Mouse (Mus musculus) forebrain, embryonic 15.5 days (tissue): ENCODE data around the gene Tmem131l. TPM values are rescaled to one million over a fixed set of nuclear protein-coding genes. Genes with fewer than 3 reads are reported as not detected.

Experiments
- ATAC-seq: fragments of 200-750 bp; cut with Nextera tagmentation; replicated peaks from 2 replicates; pipeline ENCODE4 v1.8.0; 2017; ENCODE audit warnings: mild to moderate bottlenecking, moderate TSS enrichment, moderate library complexity
- H3K27ac ChIP-seq: fragments of 300-500 bp; sonication (generic); replicated peaks from 2 replicates; pipeline ENCODE4 v1.5.1; 2015; ENCODE audit warnings: mild to moderate bottlenecking, inconsistent platforms
- H3K27me3 ChIP-seq: fragments of 300-500 bp; sonication (generic); 2 replicates; pipeline ENCODE4 v1.6.1; 2015; ENCODE audit warnings: inconsistent platforms
- H3K36me3 ChIP-seq: fragments of 300-500 bp; sonication (generic); 2 replicates; pipeline ENCODE4 v1.6.1; 2015; ENCODE audit warnings: mild to moderate bottlenecking, inconsistent platforms
- H3K4me1 ChIP-seq: fragments of 300-500 bp; sonication (generic); 2 replicates; pipeline ENCODE4 v1.6.1; 2015; ENCODE audit warnings: inconsistent platforms
- H3K4me2 ChIP-seq: fragments of 300-500 bp; sonication (generic); replicated peaks from 2 replicates; pipeline ENCODE4 v1.6.1; 2015; ENCODE audit warnings: mild to moderate bottlenecking, inconsistent platforms
- H3K4me3 ChIP-seq: fragments of 300-500 bp; sonication (generic); 2 replicates; pipeline ENCODE4 v1.5.1; 2015; ENCODE audit warnings: mild to moderate bottlenecking, inconsistent platforms
- H3K9ac ChIP-seq: fragments of 300-500 bp; sonication (generic); replicated peaks from 2 replicates; pipeline ENCODE4 v1.6.1; 2015; ENCODE audit warnings: mild to moderate bottlenecking, inconsistent platforms
- H3K9me3 ChIP-seq: fragments of 300-500 bp; sonication (generic); 2 replicates; pipeline ENCODE4 v1.6.1; 2016; ENCODE audit warnings: inconsistent platforms
- WGBS: fragments of 180-500 bp; shearing (Covaris S2); methylation state at CpG from one replicate; pipeline ENCODE4 v1.1.7; 2015; ENCODE audit warnings: mixed read lengths; 5-methylcytosine and 5-hydroxymethylcytosine counted together
- polyA plus RNA-seq: library from polyadenylated mRNA; unstranded; fragments of >200 nt; fragmentation: Nextera tagmentation; extraction: Ambion mirVana; gene quantifications from 2 replicates; pipeline ENCODE4 v1.2.1, GENCODE M21; 2015

Tmem131l gene
- polyA plus RNA-seq, 1 experiment from 2014 or later, result 130 TPM

- ATAC-seq, result no peak
- no peak overlapping the region for H3K27ac ChIP-seq
- 76% methylated on average over 11 of the region's 11 CpGs for WGBS
- H3K4me1 ChIP-seq, result no peaks in the 10 kb centered on the region
- no peak overlapping the region for H3K4me2 ChIP-seq
- H3K9me3 ChIP-seq, result no peaks in the 10 kb centered on the region
- no peak overlapping the region for H3K4me3 ChIP-seq
- no peaks in the 10 kb centered on the region for H3K27me3 ChIP-seq
- no peak overlapping the region for H3K9ac ChIP-seq
- peaks cover 92% of the 10 kb centered on the region for H3K36me3 ChIP-seq
Measured at GRCm38 (mm10) chr3:83915768-83916496, 124.0 kb downstream of the Tmem131l start.

- Histone ChIP-seq H3K27me3 (no peaks in the 10 kb centered on the region), H3K4me2 (no peak overlapping the region), H3K4me3 (no peak overlapping the region), H3K9me3 (no peaks in the 10 kb centered on the region), H3K27ac (no peak overlapping the region), H3K36me3 (peaks cover 92% of the 10 kb centered on the region), H3K4me1 (no peaks in the 10 kb centered on the region), H3K9ac (no peak overlapping the region)
- WGBS, result 88% methylated on average over 3 of the region's 3 CpGs
- ATAC-seq, result no peak
Measured at GRCm38 (mm10) chr3:83915102-83915501, 124.9 kb downstream of the Tmem131l start.

- Histone ChIP-seq H3K4me2 (no peak overlapping the region), H3K27me3 (no peaks in the 10 kb centered on the region), H3K4me3 (no peak overlapping the region), H3K36me3 (peaks cover 82% of the 10 kb centered on the region), H3K9ac (no peak overlapping the region), H3K27ac (no peak overlapping the region), H3K4me1 (no peaks in the 10 kb centered on the region), H3K9me3 (no peaks in the 10 kb centered on the region)
- 92% methylated on average over 5 of the region's 5 CpGs for WGBS
- no peak for ATAC-seq
Measured at GRCm38 (mm10) chr3:83910707-83911106, 129.3 kb downstream of the Tmem131l start.

- Histone ChIP-seq H3K4me1 (0 out of 2 replicates have a peak, but pooled peaks cover 5% of the 10 kb centered on the region), H3K9me3 (no peaks in the 10 kb centered on the region), H3K27ac (no peak overlapping the region), H3K4me3 (no peak overlapping the region), H3K36me3 (peaks cover 85% of the 10 kb centered on the region), H3K9ac (no peak overlapping the region), H3K27me3 (no peaks in the 10 kb centered on the region), H3K4me2 (no peak overlapping the region)
- 96% methylated on average over 9 of the region's 9 CpGs for whole genome bisulfite sequencing
- no peak for ATAC-seq
Measured at GRCm38 (mm10) chr3:83906185-83906584, 133.8 kb downstream of the Tmem131l start.

- Histone ChIP-seq H3K9me3 (no peaks in the 10 kb centered on the region), H3K4me3 (no peak overlapping the region), H3K27ac (peak overlapping the region; percentile 16; the same call in 1 of the 2 replicates), H3K4me1 (0 out of 2 replicates have a peak, but pooled peaks cover 5% of the 10 kb centered on the region), H3K36me3 (peaks cover 85% of the 10 kb centered on the region), H3K27me3 (no peaks in the 10 kb centered on the region), H3K4me2 (no peak overlapping the region), H3K9ac (no peak overlapping the region)
- 72% methylated on average over 6 of the region's 6 CpGs for WGBS
- ATAC-seq, result no peak
Measured at GRCm38 (mm10) chr3:83905161-83905560, 134.8 kb downstream of the Tmem131l start.

DNA sequence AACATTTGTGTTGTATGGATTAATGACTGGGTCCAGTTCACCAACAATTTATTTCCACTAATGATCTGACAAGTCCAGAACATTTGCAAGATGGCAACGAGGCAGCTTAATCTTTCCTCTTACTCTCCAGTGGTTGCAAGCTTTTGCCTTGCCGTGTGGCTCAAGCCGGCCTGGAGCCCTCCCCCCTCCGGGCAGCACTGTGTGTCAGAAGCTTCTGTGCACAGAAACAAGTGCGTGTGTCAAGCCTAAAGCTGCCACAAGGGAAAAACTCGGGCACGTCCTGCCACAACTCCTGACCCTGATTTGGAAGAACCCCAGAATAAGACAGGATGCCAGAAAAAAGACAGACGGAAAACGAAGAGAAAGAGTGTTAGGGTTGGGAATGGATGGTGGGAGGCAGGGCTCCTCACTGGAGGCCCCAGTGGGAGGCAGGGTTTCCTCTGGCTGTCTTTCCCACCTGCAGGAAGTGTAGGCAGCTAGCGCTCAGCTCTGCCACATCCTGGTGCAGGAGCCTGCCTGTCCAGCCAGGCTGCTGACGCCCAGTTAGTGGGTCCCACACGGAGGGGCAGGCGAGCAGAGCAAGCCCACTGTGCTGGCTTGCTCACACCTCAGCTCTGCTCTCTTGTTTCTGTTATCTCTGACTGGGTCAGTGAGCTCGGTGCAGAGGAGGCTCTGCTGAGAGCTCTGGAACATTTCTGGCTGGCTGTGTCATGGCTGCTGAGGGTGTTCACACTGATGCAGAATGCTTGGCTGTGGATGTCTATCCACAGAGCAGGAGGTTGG, 135.6 kb downstream of the Tmem131l start:
- H3K9me3 ChIP-seq, result no peaks in the 10 kb centered on the region
- 0 out of 2 replicates have a peak, but pooled peaks cover 5% of the 10 kb centered on the region for H3K4me1 ChIP-seq
- ATAC-seq, result peak; percentile 49
- H3K36me3 ChIP-seq, result peaks cover 87% of the 10 kb centered on the region
- H3K27ac ChIP-seq, result peak overlapping the region; percentile 16
- H3K4me2 ChIP-seq, result no peak overlapping the region
- no peak overlapping the region for H3K9ac ChIP-seq
- no peak overlapping the region for H3K4me3 ChIP-seq
- WGBS, result 57% methylated on average over 14 of the region's 14 CpGs
- no peaks in the 10 kb centered on the region for H3K27me3 ChIP-seq

DNA sequence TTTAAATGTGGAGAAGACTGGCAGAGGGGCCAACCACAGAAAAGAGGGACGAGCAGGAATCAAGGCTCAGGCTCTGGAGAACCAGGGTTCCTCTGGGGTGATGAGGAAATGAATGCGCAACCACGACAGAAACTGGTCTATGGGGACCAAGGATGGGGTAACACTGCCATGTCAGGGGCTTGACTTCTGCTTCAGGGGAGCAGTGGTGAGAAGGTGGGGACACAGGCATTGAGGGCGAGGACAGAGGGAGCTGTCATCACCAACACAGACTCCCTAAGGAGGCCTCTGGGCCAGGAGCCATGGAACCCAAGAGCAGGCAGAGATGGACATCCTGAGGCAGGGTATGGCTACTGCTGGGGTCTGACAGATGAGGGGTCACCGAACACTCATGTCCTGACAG, 137.0 kb downstream of the Tmem131l start:
- WGBS, result 93% methylated on average over 5 of the region's 5 CpGs
- no peaks in the 10 kb centered on the region for H3K27me3 ChIP-seq
- 0 out of 2 replicates have a peak, but pooled peaks cover 5% of the 10 kb centered on the region for H3K4me1 ChIP-seq
- no peaks in the 10 kb centered on the region for H3K9me3 ChIP-seq
- H3K9ac ChIP-seq, result no peak overlapping the region
- H3K27ac ChIP-seq, result no peak overlapping the region
- no peak overlapping the region for H3K4me2 ChIP-seq
- H3K4me3 ChIP-seq, result no peak overlapping the region
- peaks cover 90% of the 10 kb centered on the region for H3K36me3 ChIP-seq
- ATAC-seq, result no peak

GRCm38 (mm10) chr3:83902459-83902858, 137.5 kb downstream of the Tmem131l start:
- 90% methylated on average over 8 of the region's 8 CpGs for WGBS
- no peaks in the 10 kb centered on the region for H3K27me3 ChIP-seq
- H3K4me2 ChIP-seq, result no peak overlapping the region
- 0 out of 2 replicates have a peak, but pooled peaks cover 5% of the 10 kb centered on the region for H3K4me1 ChIP-seq
- peaks cover 93% of the 10 kb centered on the region for H3K36me3 ChIP-seq
- H3K9ac ChIP-seq, result no peak overlapping the region
- H3K4me3 ChIP-seq, result no peak overlapping the region
- no peak overlapping the region for H3K27ac ChIP-seq
- H3K9me3 ChIP-seq, result no peaks in the 10 kb centered on the region
- ATAC-seq, result no peak

DNA sequence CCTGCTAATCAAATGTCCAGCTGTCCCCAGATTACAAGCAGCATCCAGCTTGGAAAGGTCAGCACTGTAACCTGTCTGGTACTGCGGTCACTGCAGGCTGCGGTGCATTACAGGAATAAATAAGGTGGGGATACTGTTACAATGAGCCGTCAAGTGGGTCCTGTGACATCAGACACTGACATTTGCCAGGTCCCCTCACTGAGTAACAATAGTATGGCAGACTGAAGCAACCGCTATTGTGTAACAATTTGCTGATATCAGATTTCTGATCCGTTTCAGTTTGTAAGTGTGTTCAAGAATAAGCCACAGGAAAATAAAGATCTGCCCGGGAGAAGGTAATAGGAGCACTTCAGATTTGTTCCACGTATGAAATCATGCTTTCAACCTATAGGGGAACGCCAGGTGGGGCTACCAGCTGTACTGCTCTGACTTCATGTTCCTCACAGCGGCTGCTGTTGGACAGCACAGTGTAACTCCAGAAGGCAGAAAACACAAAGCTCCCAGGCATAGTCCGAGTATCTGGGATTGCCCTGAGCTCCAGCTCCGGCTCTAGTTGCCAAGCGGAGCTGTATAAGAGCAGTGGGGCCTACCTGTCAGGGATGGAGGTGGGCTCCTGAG, 139.1 kb downstream of the Tmem131l start:
- 90% methylated on average over 12 of the region's 12 CpGs for WGBS
- no peak overlapping the region for H3K4me3 ChIP-seq
- peaks cover 94% of the 10 kb centered on the region for H3K36me3 ChIP-seq

GRCm38 (mm10) chr3:83899556-83899955, 140.4 kb downstream of the Tmem131l start:
- H3K27me3 ChIP-seq, result no peaks in the 10 kb centered on the region
- no peaks in the 10 kb centered on the region for H3K9me3 ChIP-seq
- no peak overlapping the region for H3K4me2 ChIP-seq
- H3K27ac ChIP-seq, result no peak overlapping the region
- WGBS, result 55% methylated on average over 8 of the region's 8 CpGs
- peak; percentile 27 for ATAC-seq
- H3K9ac ChIP-seq, result no peak overlapping the region
- H3K4me1 ChIP-seq, result no peaks in the 10 kb centered on the region
- H3K36me3 ChIP-seq, result peaks cover 84% of the 10 kb centered on the region
- no peak overlapping the region for H3K4me3 ChIP-seq

More for the DNA sequence above, 139.1 kb downstream of the Tmem131l start:
- no peak overlapping the region for H3K9ac ChIP-seq
- H3K9me3 ChIP-seq, result no peaks in the 10 kb centered on the region
- no peak overlapping the region for H3K4me2 ChIP-seq
- H3K4me1 ChIP-seq, result 0 out of 2 replicates have a peak, but pooled peaks cover 5% of the 10 kb centered on the region
- ATAC-seq, result no peak
- no peak overlapping the region for H3K27ac ChIP-seq
- no peaks in the 10 kb centered on the region for H3K27me3 ChIP-seq

GRCm38 (mm10) chr3:83898246-83898645, 141.7 kb downstream of the Tmem131l start:
- H3K9ac ChIP-seq, result no peak overlapping the region
- no peak overlapping the region for H3K27ac ChIP-seq
- H3K36me3 ChIP-seq, result peaks cover 72% of the 10 kb centered on the region
- no peak overlapping the region for H3K4me3 ChIP-seq
- no peak for ATAC-seq
- no peak overlapping the region for H3K4me2 ChIP-seq
- H3K27me3 ChIP-seq, result no peaks in the 10 kb centered on the region
- WGBS, result 95% methylated on average over 9 of the region's 9 CpGs
- no peaks in the 10 kb centered on the region for H3K9me3 ChIP-seq
- no peaks in the 10 kb centered on the region for H3K4me1 ChIP-seq

DNA sequence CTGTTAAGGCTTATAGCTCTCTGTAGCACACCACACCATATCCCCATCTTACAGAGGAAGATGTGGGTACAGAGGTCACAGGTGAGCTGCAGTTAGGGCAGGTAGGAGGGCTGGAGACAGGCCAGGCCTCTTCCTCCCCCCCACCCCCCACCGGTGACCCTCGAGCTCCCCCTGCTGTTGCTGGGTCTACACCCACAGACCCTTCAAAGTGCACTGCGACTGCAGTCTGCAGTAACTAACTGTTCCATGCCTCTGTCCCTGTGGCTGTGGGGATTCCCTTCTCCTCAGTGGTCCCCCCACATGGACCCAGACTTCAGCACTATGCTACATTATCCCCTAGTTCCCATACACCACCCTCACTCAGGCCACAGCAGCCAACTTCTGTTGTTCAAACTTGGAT, 144.2 kb downstream of the Tmem131l start:
- 54% methylated on average over 3 of the region's 3 CpGs for WGBS
- Histone ChIP-seq H3K36me3 (peaks cover 49% of the 10 kb centered on the region), H3K4me1 (no peaks in the 10 kb centered on the region), H3K4me2 (no peak overlapping the region), H3K9me3 (no peaks in the 10 kb centered on the region), H3K9ac (no peak overlapping the region), H3K4me3 (no peak overlapping the region), H3K27me3 (no peaks in the 10 kb centered on the region), H3K27ac (no peak overlapping the region)
- ATAC-seq, result no peak
